8 mouse cellular contexts compared by ENCODE assay signal in the genomic region with DNA sequence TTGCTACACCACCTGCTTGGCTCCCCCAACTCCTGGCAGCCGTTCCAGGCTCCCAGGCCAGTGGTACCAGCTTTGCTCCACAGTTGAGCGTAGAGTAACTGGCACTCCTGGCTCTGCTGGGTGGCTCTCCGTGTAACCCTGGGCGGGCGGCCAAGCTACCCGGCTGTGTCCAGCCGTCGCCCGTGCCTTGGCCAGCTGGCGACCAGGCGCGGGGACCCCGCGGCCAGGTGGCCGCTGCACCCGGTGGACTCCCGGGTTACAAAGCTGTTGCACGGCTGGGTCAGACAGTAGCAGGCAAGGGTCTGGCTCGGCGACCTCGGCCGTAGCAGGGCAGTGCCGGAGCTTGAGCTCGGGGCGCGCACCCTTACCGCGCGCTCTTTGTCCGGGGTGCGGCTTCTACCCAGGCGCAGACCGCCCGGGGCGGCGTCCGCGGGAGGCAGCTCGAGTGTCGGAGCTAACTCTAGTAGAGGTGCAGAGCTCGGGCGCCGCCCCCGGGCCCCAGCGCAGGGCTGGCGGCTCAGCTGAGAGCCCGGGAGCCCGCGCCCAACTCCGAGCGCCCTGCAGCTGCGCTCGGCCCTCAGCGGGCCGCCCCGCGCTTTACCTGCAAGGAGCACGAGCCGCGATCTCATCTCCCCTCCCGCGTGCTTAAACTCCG. TPM values are rescaled to one million over a fixed set of nuclear protein-coding genes. Genes with fewer than 3 reads are reported as not detected.
A peak's percentile ranks its signal among the peaks of the same experiment; 100 is the strongest.
DNase-seq lines count a peak whose midpoint lies in the region; ATAC-seq and TF ChIP-seq lines count a peak whose summit lies in the region.

No protein-coding gene starts in this region.

- in situ Hi-C loops in ES-E14 (cut with MboI; ENCODE audit: low sequenced_read_pairs in 2 of 2, unreplicated experiment in 2 of 2): no loop called here

- TF ChIP-seq POLR2A in bone marrow macrophage, adult 2 months (IDR thresholded peaks at IDR 0.05; ENCODE audit: borderline replicate concordance, low read depth, low read length): no peak

- peak overlapping the region; percentile 76 to 79 for H3K4me3 ChIP-seq in ES-E14 (ENCODE audit: insufficient read depth in 1 of 2, low read depth in 1 of 2, low read length in 2 of 2, poor library complexity in 1 of 2, severe bottlenecking in 1 of 2)
- H3K4me3 ChIP-seq in bone marrow macrophage, adult 2 months (ENCODE audit: insufficient read depth, low read length): peak overlapping the region; percentile 84
- H3K4me3 ChIP-seq in heart, embryonic 12.5 days: peak overlapping the region; percentile 74
- peak overlapping the region; percentile 80 for H3K4me3 ChIP-seq in kidney, embryonic 15.5 days (replicated peaks)
- H3K4me3 ChIP-seq in liver, embryonic 13.5 days (replicated peaks): peak overlapping the region; percentile 70
- peak overlapping the region; percentile 63 for H3K4me3 ChIP-seq in neural tube, embryonic 11.5 days (ENCODE audit: low read depth, low read length)
- H3K4me3 ChIP-seq in stomach, postnatal 0 days (ENCODE audit: low read depth, low read length): peak overlapping the region; percentile 75

- DNase-seq in ES-E14 (ENCODE audit: low read depth, low spot score): no peak
- peak; percentile 67 for DNase-seq in liver, embryonic 13.5 days
- DNase-seq in neural tube, embryonic 11.5 days (ENCODE audit: low spot score): no peak
- DNase-seq in stomach, postnatal 0 days (ENCODE audit: low spot score): peak; percentile 86

- H3K36me3 ChIP-seq in ES-E14 (ENCODE audit: control insufficient read depth, insufficient read depth, low read length, poor library complexity, severe bottlenecking): no peaks in the 10 kb centered on the region
- H3K36me3 ChIP-seq in heart, embryonic 12.5 days: no peaks in the 10 kb centered on the region
- peaks cover 2% of the 10 kb centered on the region; the same call in 1 of the 2 replicates for H3K36me3 ChIP-seq in kidney, embryonic 15.5 days
- no peaks in the 10 kb centered on the region for H3K36me3 ChIP-seq in liver, embryonic 13.5 days
- no peaks in the 10 kb centered on the region for H3K36me3 ChIP-seq in neural tube, embryonic 11.5 days (ENCODE audit: control insufficient read depth, insufficient read depth, low read length)
- H3K36me3 ChIP-seq in stomach, postnatal 0 days (ENCODE audit: control insufficient read depth, insufficient read depth, low read length): no peaks in the 10 kb centered on the region

- WGBS in heart, embryonic 12.5 days: under 1% methylated on average over 59 of the region's 63 CpGs
- under 1% methylated on average over 63 of the region's 63 CpGs for WGBS in kidney, embryonic 15.5 days
- under 1% methylated on average over 57 of the region's 63 CpGs for WGBS in liver, embryonic 13.5 days (ENCODE audit: insufficient replicate concordance)
- under 1% methylated on average over 51 of the region's 63 CpGs for WGBS in neural tube, embryonic 11.5 days
- WGBS in stomach, postnatal 0 days: under 1% methylated on average over 57 of the region's 63 CpGs

- H3K27ac ChIP-seq in ES-E14 (ENCODE audit: insufficient read depth, low read depth, low read length, poor library complexity, severe bottlenecking): no peak overlapping the region
- H3K27ac ChIP-seq in bone marrow macrophage, adult 2 months (ENCODE audit: insufficient read depth, low read depth, low read length): no peak overlapping the region
- H3K27ac ChIP-seq in heart, embryonic 12.5 days (ENCODE audit: poor library complexity, severe bottlenecking): peak overlapping the region; percentile 95
- peak overlapping the region; percentile 98 for H3K27ac ChIP-seq in kidney, embryonic 15.5 days
- H3K27ac ChIP-seq in liver, embryonic 13.5 days: no peak overlapping the region
- H3K27ac ChIP-seq in neural tube, embryonic 11.5 days (ENCODE audit: low read depth, low read length): peak overlapping the region; percentile 85
- H3K27ac ChIP-seq in stomach, postnatal 0 days (replicated peaks): peak overlapping the region; percentile 91

- no peak for TF ChIP-seq CTCF in bone marrow macrophage, adult 2 months (IDR thresholded peaks at IDR 0.05; ENCODE audit: low read depth, low read length)
- no peak for TF ChIP-seq CTCF in stomach, postnatal 0 days (IDR thresholded peaks at IDR 0.05; ENCODE audit: low read depth)

- peaks cover 0 to 2% of the 10 kb centered on the region in 2 experiments; a peak in 1 of 4 replicates for H3K4me1 ChIP-seq in ES-E14 (ENCODE audit: control insufficient read depth in 2 of 2, insufficient read depth in 2 of 2, low read length in 2 of 2, poor library complexity in 1 of 2)
- H3K4me1 ChIP-seq in bone marrow macrophage, adult 2 months (ENCODE audit: control insufficient read depth, insufficient read depth, low read length): peaks cover 6% of the 10 kb centered on the region; the same call in 1 of the 2 replicates
- H3K4me1 ChIP-seq in heart, embryonic 12.5 days (replicated peaks): peaks cover 14% of the 10 kb centered on the region
- H3K4me1 ChIP-seq in kidney, embryonic 15.5 days: peaks cover 38% of the 10 kb centered on the region
- H3K4me1 ChIP-seq in liver, embryonic 13.5 days (replicated peaks): peaks cover 20% of the 10 kb centered on the region
- H3K4me1 ChIP-seq in neural tube, embryonic 11.5 days (ENCODE audit: control insufficient read depth, insufficient read depth, low read length): peaks cover 12% of the 10 kb centered on the region
- peaks cover 3% of the 10 kb centered on the region; the same call in 1 of the 2 replicates for H3K4me1 ChIP-seq in stomach, postnatal 0 days (replicated peaks; ENCODE audit: control insufficient read depth, insufficient read depth)

- no peaks in the 10 kb centered on the region for H3K9me3 ChIP-seq in ES-E14 (ENCODE audit: control insufficient read depth, insufficient read depth, low read depth, low read length)
- no peaks in the 10 kb centered on the region for H3K9me3 ChIP-seq in heart, embryonic 12.5 days (replicated peaks)
- H3K9me3 ChIP-seq in kidney, embryonic 15.5 days (replicated peaks): no peaks in the 10 kb centered on the region
- no peaks in the 10 kb centered on the region for H3K9me3 ChIP-seq in liver, embryonic 13.5 days (replicated peaks)
- H3K9me3 ChIP-seq in neural tube, embryonic 11.5 days (ENCODE audit: control insufficient read depth, low read length): no peaks in the 10 kb centered on the region
- no peaks in the 10 kb centered on the region for H3K9me3 ChIP-seq in stomach, postnatal 0 days (ENCODE audit: control insufficient read depth, low read length)

- H3K27me3 ChIP-seq in heart, embryonic 12.5 days (replicated peaks): no peaks in the 10 kb centered on the region
- H3K27me3 ChIP-seq in kidney, embryonic 15.5 days: no peaks in the 10 kb centered on the region
- H3K27me3 ChIP-seq in liver, embryonic 13.5 days: peaks cover 11% of the 10 kb centered on the region
- no peaks in the 10 kb centered on the region for H3K27me3 ChIP-seq in neural tube, embryonic 11.5 days (ENCODE audit: control insufficient read depth, insufficient read depth, low read length)
- no peaks in the 10 kb centered on the region for H3K27me3 ChIP-seq in stomach, postnatal 0 days (ENCODE audit: control insufficient read depth, insufficient read depth, low read length)

- peak; percentile 67 for ATAC-seq in erythroid progenitor cell, adult 5-6 weeks (replicated peaks; ENCODE audit: low FRiP score, poor library complexity, severe bottlenecking)
- ATAC-seq in heart, embryonic 12.5 days (ENCODE audit: insufficient number of reproducible peaks, low FRiP score): peak; percentile 84
- ATAC-seq in kidney, embryonic 15.5 days (replicated peaks; ENCODE audit: low FRiP score): peak; percentile 85
- ATAC-seq in liver, embryonic 13.5 days (ENCODE audit: low read depth): peak; percentile 86
- peak; percentile 32 for ATAC-seq in neural tube, embryonic 11.5 days (ENCODE audit: insufficient read depth, low FRiP score, low TSS enrichment)
- peak; percentile 93 for ATAC-seq in stomach, postnatal 0 days (ENCODE audit: low FRiP score, low TSS enrichment)

- TF ChIP-seq EP300 in stomach, postnatal 0 days (optimal IDR thresholded peaks at IDR 0.05): no peak

- H3K4me2 ChIP-seq in heart, embryonic 12.5 days: peak overlapping the region; percentile 85
- peak overlapping the region; percentile 91 for H3K4me2 ChIP-seq in kidney, embryonic 15.5 days
- peak overlapping the region; percentile 97 for H3K4me2 ChIP-seq in liver, embryonic 13.5 days
- H3K4me2 ChIP-seq in neural tube, embryonic 11.5 days (ENCODE audit: low read depth): peak overlapping the region; percentile 82
- H3K4me2 ChIP-seq in stomach, postnatal 0 days (replicated peaks; ENCODE audit: low read depth): peak overlapping the region; percentile 98

- peak overlapping the region; percentile 65 for H3K9ac ChIP-seq in ES-E14 (ENCODE audit: insufficient read depth, low read depth, low read length, poor library complexity, severe bottlenecking)
- peak overlapping the region; percentile 81 for H3K9ac ChIP-seq in heart, embryonic 12.5 days
- peak overlapping the region; percentile 83 for H3K9ac ChIP-seq in kidney, embryonic 15.5 days
- H3K9ac ChIP-seq in liver, embryonic 13.5 days: peak overlapping the region; percentile 79
- peak overlapping the region; percentile 91 for H3K9ac ChIP-seq in neural tube, embryonic 11.5 days (ENCODE audit: low read length)
- H3K9ac ChIP-seq in stomach, postnatal 0 days (ENCODE audit: low read length): peak overlapping the region; percentile 75

TF ChIP-seq in ES-E14, 5 proteins besides CTCF, POLR2A, EP300 and RAD21:
- TF ChIP-seq HCFC1 (IDR thresholded peaks at IDR 0.05; ENCODE audit: borderline replicate concordance, insufficient read depth, low read length) (0 out of 2 replicates have a peak, but pooled peaks have one; percentile 9), ZNF384 (IDR thresholded peaks at IDR 0.05; ENCODE audit: low read depth, low read length) (no peak)

RNA-seq across cellular contexts. Expression of gene Tmtc4, which starts 1.1 kb away (rescaled TPM):
- total RNA-seq in ES-E14 (2012; rRNA removed): 9.6 and 18.3 TPM in 2 replicates
- 3.8 and 6.7 TPM in 2 replicates for polyA plus RNA-seq in bone marrow macrophage, adult 2 months (2012; ENCODE audit: insufficient read depth, insufficient read length, missing spikeins)
- 15.9 TPM in 1 of 2 replicates, not detected in the other for total RNA-seq in erythroid progenitor cell, adult 5-6 weeks (2015; ENCODE audit: low replicate concordance)
- 2.8 TPM in 1 of 2 replicates, not detected in the other for total RNA-seq in erythroid progenitor cell, adult 5-6 weeks (2017; ENCODE audit: low replicate concordance)
- polyA plus RNA-seq in heart, embryonic 12.5 days (2016; fragmentation: Nextera tagmentation; extraction: Ambion mirVana): 22.3 and 23.2 TPM in 2 replicates
- 37.2 and 37.9 TPM in 2 replicates for polyA plus RNA-seq in kidney, embryonic 15.5 days (2015; fragmentation: Nextera tagmentation; extraction: Ambion mirVana)
- 3.1 and 3.9 TPM in 2 replicates for polyA plus RNA-seq in liver, embryonic 13.5 days (2015; fragmentation: Nextera tagmentation; extraction: Ambion mirVana)
- polyA plus RNA-seq in neural tube, embryonic 11.5 days (2014; fragmentation: Nextera tagmentation; extraction: Ambion mirVana): 50.3 and 53.1 TPM in 2 replicates
- polyA plus RNA-seq in stomach, postnatal 0 days (2015; fragmentation: Nextera tagmentation; extraction: Ambion mirVana): 9.2 and 9.7 TPM in 2 replicates

Comparison
In these comparisons a context has a peak if more than half of its experiments do, and no peak if none do; other contexts are left out.
1. DNase-seq: peak in liver, embryonic 13.5 days (single experiment) and stomach, postnatal 0 days (single experiment); none in ES-E14 (single experiment) and neural tube, embryonic 11.5 days (single experiment).
2. H3K27ac ChIP-seq: peak in heart, embryonic 12.5 days (single experiment), kidney, embryonic 15.5 days (single experiment), neural tube, embryonic 11.5 days (single experiment) and stomach, postnatal 0 days (single experiment); none in ES-E14 (single experiment), bone marrow macrophage, adult 2 months (single experiment) and liver, embryonic 13.5 days (single experiment).
3. ATAC-seq: peak in every context shown above with its lines; median percentile 93 in stomach, postnatal 0 days; 86 in liver, embryonic 13.5 days; 85 in kidney, embryonic 15.5 days; 84 in heart, embryonic 12.5 days; 67 in erythroid progenitor cell, adult 5-6 weeks; 32 in neural tube, embryonic 11.5 days.
4. Peak in every context shown above with its lines, with median percentiles within 50 percentile points of each other: H3K4me3 ChIP-seq, H3K9ac ChIP-seq and H3K4me2 ChIP-seq.